Mouse (Mus musculus) liver, adult 2 months (tissue): Measurements from ENCODE around the gene Kcnip4. TPM values are rescaled to one million over a fixed set of nuclear protein-coding genes. Genes with fewer than 3 reads are reported as not detected.
A peak's percentile ranks its signal among the peaks of the same experiment; 100 is the strongest.

Experiments
- DNase-seq: peaks from one replicate; pipeline ENCODE4 v3.0.0-alpha.2; 2011; ENCODE audit warnings: low read depth, low spot score; ENCODE audit errors: extremely low read depth
- H3K27ac ChIP-seq: fragments of 200-500 bp; replicated peaks from 2 replicates; pipeline ENCODE4 v1.5.1; 2012; ENCODE audit warnings: low read depth, mild to moderate bottlenecking, control low read depth, inconsistent platforms, low read length; ENCODE audit not compliant: insufficient read depth
- H3K27me3 ChIP-seq: fragments of 200-500 bp; 2 replicates; pipeline ENCODE4 v1.6.1; 2012; ENCODE audit warnings: mild to moderate bottlenecking, moderate library complexity, low read length, inconsistent platforms; ENCODE audit not compliant: control insufficient read depth, insufficient read depth
- H3K36me3 ChIP-seq: fragments of 200-500 bp; 2 replicates; pipeline ENCODE4 v1.6.1; 2012; ENCODE audit warnings: low read length, inconsistent platforms; ENCODE audit not compliant: control insufficient read depth, insufficient read depth
- H3K4me1 ChIP-seq: fragments of 200-500 bp; 2 replicates; pipeline ENCODE4 v1.6.1; 2011; ENCODE audit warnings: low read length; ENCODE audit not compliant: control insufficient read depth, insufficient read depth
- H3K4me3 ChIP-seq: fragments of 200-500 bp; 2 replicates; pipeline ENCODE4 v1.5.1; 2011; ENCODE audit warnings: low read depth, mild to moderate bottlenecking, control low read depth, low read length, moderate library complexity; ENCODE audit not compliant: insufficient read depth
- H3K79me2 ChIP-seq: fragments of 200-500 bp; 2 replicates; pipeline ENCODE4 v1.6.1; 2012; ENCODE audit warnings: inconsistent platforms, mild to moderate bottlenecking, low read length, moderate library complexity; ENCODE audit not compliant: control insufficient read depth, insufficient read depth
- H3K9ac ChIP-seq: fragments of 200-500 bp; 2 replicates; pipeline ENCODE4 v1.6.1; 2012; ENCODE audit warnings: low read depth, mild to moderate bottlenecking, control low read depth, inconsistent platforms, low read length
- CTCF ChIP-seq: fragments of 200-500 bp; IDR thresholded peaks from 2 replicates; pipeline ENCODE4 v1.5.1; 2011; ENCODE audit warnings: low read depth, low read length, control low read depth
- POLR2A ChIP-seq: fragments of 200-500 bp; IDR thresholded peaks from 2 replicates; pipeline ENCODE4 v1.6.1; 2011; ENCODE audit warnings: low read length, control low read depth; ENCODE audit not compliant: insufficient read depth; ENCODE audit errors: extremely low read depth
- WGBS: fragments of 180-500 bp; shearing (Covaris S2); methylation state at CpG from one replicate; pipeline ENCODE4 v1.1.7; 2018; 5-methylcytosine and 5-hydroxymethylcytosine counted together
- polyA plus RNA-seq: library from polyadenylated mRNA; depleted of rRNA; stranded (reverse); fragments of >200 nt; gene quantifications from 2 replicates; pipeline ENCODE4 v1.2.3, GENCODE M21; 2012
- total RNA-seq: library from RNA; depleted of rRNA; stranded (reverse); fragments of >200 nt; gene quantifications from 2 replicates; pipeline ENCODE4 v1.2.3, GENCODE M21; 2014

Kcnip4 gene
- total and polyA plus RNA-seq, 2 experiments, result not detected

GRCm38 (mm10) chr5:49047960-49048359, 476.7 kb downstream of the Kcnip4 start:
- no peaks in the 10 kb centered on the region for H3K79me2 ChIP-seq
- H3K9ac ChIP-seq, result no peak overlapping the region
- no peak for TF ChIP-seq POLR2A
- no peak for TF ChIP-seq CTCF
- DNase-seq, result no peak
- no peak overlapping the region for H3K4me3 ChIP-seq
- no peaks in the 10 kb centered on the region for H3K36me3 ChIP-seq
- WGBS, result 63% methylated on average over 1 of the region's 1 CpGs
- H3K27me3 ChIP-seq, result no peaks in the 10 kb centered on the region
- H3K4me1 ChIP-seq, result no peaks in the 10 kb centered on the region
- H3K27ac ChIP-seq, result no peak overlapping the region

- no peaks in the 10 kb centered on the region for H3K36me3 ChIP-seq
- H3K4me3 ChIP-seq, result no peak overlapping the region
- WGBS, result 78% methylated on average over 6 of the region's 6 CpGs
Measured at GRCm38 (mm10) chr5:49041259-49041845, 483.4 kb downstream of the Kcnip4 start.

GRCm38 (mm10) chr5:48997359-48997758, 527.3 kb downstream of the Kcnip4 start:
- TF ChIP-seq POLR2A (no peak), CTCF (no peak)
- Histone ChIP-seq H3K27me3 (no peaks in the 10 kb centered on the region), H3K4me3 (no peak overlapping the region), H3K27ac (no peak overlapping the region), H3K9ac (no peak overlapping the region), H3K4me1 (no peaks in the 10 kb centered on the region), H3K79me2 (no peaks in the 10 kb centered on the region), H3K36me3 (no peaks in the 10 kb centered on the region)
- no peak for DNase-seq
- 72% methylated on average over 4 of the region's 4 CpGs for WGBS

More at GRCm38 (mm10) chr5:49041259-49041845, 483.4 kb downstream of the Kcnip4 start:
- H3K27ac ChIP-seq, result no peak overlapping the region
- no peak overlapping the region for H3K9ac ChIP-seq
- H3K4me1 ChIP-seq, result no peaks in the 10 kb centered on the region
- no peaks in the 10 kb centered on the region for H3K27me3 ChIP-seq
- no peak for DNase-seq
- H3K79me2 ChIP-seq, result no peaks in the 10 kb centered on the region
- TF ChIP-seq CTCF, result no peak

- no peaks in the 10 kb centered on the region for H3K79me2 ChIP-seq
- no peak overlapping the region for H3K27ac ChIP-seq
- 81% methylated on average over 1 of the region's 1 CpGs for WGBS
- no peaks in the 10 kb centered on the region for H3K4me1 ChIP-seq
- no peak overlapping the region for H3K4me3 ChIP-seq
- TF ChIP-seq POLR2A, result no peak
- no peak for TF ChIP-seq CTCF
- no peaks in the 10 kb centered on the region for H3K27me3 ChIP-seq
- no peak overlapping the region for H3K9ac ChIP-seq
- H3K36me3 ChIP-seq, result no peaks in the 10 kb centered on the region
- DNase-seq, result peak; percentile 12
Measured at GRCm38 (mm10) chr5:48989145-48989659, 535.5 kb downstream of the Kcnip4 start.

- no peaks in the 10 kb centered on the region for H3K79me2 ChIP-seq
- DNase-seq, result no peak
- H3K36me3 ChIP-seq, result no peaks in the 10 kb centered on the region
- H3K4me1 ChIP-seq, result no peaks in the 10 kb centered on the region
- H3K9ac ChIP-seq, result no peak overlapping the region
- TF ChIP-seq POLR2A (no peak), CTCF (no peak)
- H3K27me3 ChIP-seq, result no peaks in the 10 kb centered on the region
- H3K27ac ChIP-seq, result no peak overlapping the region
- no peak overlapping the region for H3K4me3 ChIP-seq
- WGBS, result 80% methylated on average over 2 of the region's 2 CpGs
Measured at GRCm38 (mm10) chr5:48942378-48943088, 582.2 kb downstream of the Kcnip4 start.

- no peak for TF ChIP-seq CTCF
- TF ChIP-seq POLR2A, result no peak
- Histone ChIP-seq H3K4me3 (no peak overlapping the region), H3K36me3 (no peaks in the 10 kb centered on the region), H3K9ac (no peak overlapping the region), H3K27ac (no peak overlapping the region), H3K79me2 (no peaks in the 10 kb centered on the region), H3K27me3 (no peaks in the 10 kb centered on the region), H3K4me1 (no peaks in the 10 kb centered on the region)
- WGBS, result 82% methylated on average over 2 of the region's 2 CpGs
- DNase-seq, result no peak
Measured at GRCm38 (mm10) chr5:48931881-48932280, 592.8 kb downstream of the Kcnip4 start.
